ENCODE assay signal across 8 mouse cellular contexts in genomic region chr12:59011275-59011843, GRCm38 (mm10). TPM values are rescaled to one million over a fixed set of nuclear protein-coding genes. Genes with fewer than 3 reads are reported as not detected.
A peak's percentile ranks its signal among the peaks of the same experiment; 100 is the strongest.
DNase-seq lines count a peak whose midpoint lies in the region; ATAC-seq and TF ChIP-seq lines count a peak whose summit lies in the region.

No protein-coding gene starts in this region.

- H3K4me3 ChIP-seq in layer of hippocampus, adult 2 months, result peak overlapping the region; percentile 80
- H3K4me3 ChIP-seq in embryonic facial prominence, embryonic 12.5 days, result peak overlapping the region; percentile 84
- peak overlapping the region; percentile 86 for H3K4me3 ChIP-seq in midbrain, embryonic 16.5 days (ENCODE audit: low read depth, low read length)

- no peak for TF ChIP-seq CTCF in layer of hippocampus, adult 2 months (conservative IDR thresholded peaks at IDR 0.05)

- H3K4me1 ChIP-seq in embryonic facial prominence, embryonic 12.5 days, result peaks cover 20% of the 10 kb centered on the region
- peaks cover 23% of the 10 kb centered on the region for H3K4me1 ChIP-seq in midbrain, embryonic 16.5 days (ENCODE audit: control insufficient read depth, insufficient read depth, low read length)

- H3K27me3 ChIP-seq in embryonic facial prominence, embryonic 12.5 days, result no peaks in the 10 kb centered on the region
- H3K27me3 ChIP-seq in midbrain, embryonic 16.5 days (ENCODE audit: control insufficient read depth, insufficient read depth, low read depth, low read length), result no peaks in the 10 kb centered on the region

- peak overlapping the region; percentile 80 for H3K9ac ChIP-seq in embryonic facial prominence, embryonic 12.5 days
- peak overlapping the region; percentile 91 for H3K9ac ChIP-seq in midbrain, embryonic 16.5 days (ENCODE audit: low read depth, low read length)

- H3K36me3 ChIP-seq in embryonic facial prominence, embryonic 12.5 days, result peaks cover 7% of the 10 kb centered on the region
- peaks cover 5% of the 10 kb centered on the region for H3K36me3 ChIP-seq in midbrain, embryonic 16.5 days (ENCODE audit: control insufficient read depth, insufficient read depth, low read length)

- peak overlapping the region; percentile 95 for H3K27ac ChIP-seq in layer of hippocampus, adult 2 months
- H3K27ac ChIP-seq in embryonic facial prominence, embryonic 12.5 days, result peak overlapping the region; percentile 90
- H3K27ac ChIP-seq in midbrain, embryonic 16.5 days (ENCODE audit: low read length), result peak overlapping the region; percentile 85

- H3K9me3 ChIP-seq in embryonic facial prominence, embryonic 12.5 days, result no peaks in the 10 kb centered on the region
- H3K9me3 ChIP-seq in midbrain, embryonic 16.5 days (replicated peaks; ENCODE audit: control insufficient read depth, low read length, poor library complexity, severe bottlenecking), result no peaks in the 10 kb centered on the region

- 2% methylated on average over 25 of the region's 25 CpGs for WGBS in embryonic facial prominence, embryonic 12.5 days
- WGBS in midbrain, embryonic 16.5 days, result under 1% methylated on average over 24 of the region's 25 CpGs

- H3K4me2 ChIP-seq in embryonic facial prominence, embryonic 12.5 days (replicated peaks), result peak overlapping the region; percentile 82
- H3K4me2 ChIP-seq in midbrain, embryonic 16.5 days (ENCODE audit: low read length), result peak overlapping the region; percentile 91

- intact Hi-C loops in left cerebral cortex, postnatal 10 days (cut with DNase I), result no loop called here

- ATAC-seq in embryonic facial prominence, embryonic 12.5 days (ENCODE audit: insufficient number of reproducible peaks, insufficient read depth, low FRiP score, low TSS enrichment), result no peak; the same call in 1 of the 2 replicates
- ATAC-seq in inflammation-experienced regulatory T-cells, adult 6 months, result peak; percentile 26
- no peak for ATAC-seq in midbrain, embryonic 16.5 days

- no peak for DNase-seq in layer of hippocampus, adult 2 months (ENCODE audit: low spot score in 2 of 2)
- DNase-seq in layer of hippocampus, postnatal 25 days (ENCODE audit: extremely low spot score in 1 of 2, low spot score in 1 of 2), result no peak
- no peak for DNase-seq in spleen, adult 12 weeks (ENCODE audit: low spot score)
- no peak for DNase-seq in left cerebral cortex, adult 18-20 months (ENCODE audit: low spot score in 2 of 2)
- no peak for DNase-seq in left cerebral cortex, postnatal 10 days (ENCODE audit: extremely low spot score in 1 of 2, low spot score in 2 of 2)

RNA-seq across cellular contexts. Expression of gene Sec23a, which starts 0.5 kb away (rescaled TPM):
- 10 to 100 TPM; 96.2 to 97.7 TPM for total RNA-seq in layer of hippocampus, adult 2 months (2021)
- total RNA-seq in layer of hippocampus, postnatal 25 days (2021), result 100 to 1,000 TPM; 101 to 104 TPM
- polyA plus RNA-seq in embryonic facial prominence, embryonic 12.5 days (2016; fragmentation: Nextera tagmentation; extraction: Ambion mirVana), result 90.9 and 97.6 TPM in 2 replicates
- 10 to 100 TPM; 30.8 to 34.0 (median 32.3) TPM for polyA plus RNA-seq in inflammation-experienced regulatory T-cells, adult 6 months (2017; shearing (Covaris generic))
- 119 and 120 TPM in 2 replicates for polyA plus RNA-seq in midbrain, embryonic 16.5 days (2015; fragmentation: Nextera tagmentation; extraction: Ambion mirVana)
- total RNA-seq in left cerebral cortex, adult 18-20 months (2021), result 100 to 1,000 TPM; 102 to 108 TPM
- 100 to 1,000 TPM; 149 to 151 TPM for total RNA-seq in left cerebral cortex, postnatal 10 days (2021)

RNA-seq across cellular contexts. Expression of gene Gemin2, which starts 1.8 kb away (rescaled TPM):
- total RNA-seq in layer of hippocampus, adult 2 months (2021), result 10 to 100 TPM in 1 of 2 experiments, 1 to 10 TPM in 1; 9.2 to 10.9 TPM
- 1 to 10 TPM; 7.5 to 8.0 TPM for total RNA-seq in layer of hippocampus, postnatal 25 days (2021)
- 34.2 and 36.6 TPM in 2 replicates for polyA plus RNA-seq in embryonic facial prominence, embryonic 12.5 days (2016; fragmentation: Nextera tagmentation; extraction: Ambion mirVana)
- polyA plus RNA-seq in inflammation-experienced regulatory T-cells, adult 6 months (2017; shearing (Covaris generic)), result 10 to 100 TPM; 38.4 to 43.3 (median 39.6) TPM
- polyA plus RNA-seq in midbrain, embryonic 16.5 days (2015; fragmentation: Nextera tagmentation; extraction: Ambion mirVana), result 15.0 and 16.6 TPM in 2 replicates
- total RNA-seq in left cerebral cortex, adult 18-20 months (2021), result 1 to 10 TPM; 6.6 to 7.6 TPM
- 1 to 10 TPM; 7.3 to 8.2 TPM for total RNA-seq in left cerebral cortex, postnatal 10 days (2021)

RNA-seq across cellular contexts. Expression of gene Trappc6b, which starts 49.9 kb away (rescaled TPM):
- 100 to 1,000 TPM; 104 to 108 TPM for total RNA-seq in layer of hippocampus, adult 2 months (2021)
- total RNA-seq in layer of hippocampus, postnatal 25 days (2021), result 100 to 1,000 TPM; 110 to 111 TPM
- 78.4 and 82.9 TPM in 2 replicates for polyA plus RNA-seq in embryonic facial prominence, embryonic 12.5 days (2016; fragmentation: Nextera tagmentation; extraction: Ambion mirVana)
- 100 to 1,000 TPM in 2 of 3 experiments, 10 to 100 TPM in 1; 70.3 to 103 (median 103) TPM for polyA plus RNA-seq in inflammation-experienced regulatory T-cells, adult 6 months (2017; shearing (Covaris generic))
- 182 and 184 TPM in 2 replicates for polyA plus RNA-seq in midbrain, embryonic 16.5 days (2015; fragmentation: Nextera tagmentation; extraction: Ambion mirVana)
- total RNA-seq in left cerebral cortex, adult 18-20 months (2021), result 100 to 1,000 TPM; 121 to 135 TPM
- 100 to 1,000 TPM; 122 to 132 TPM for total RNA-seq in left cerebral cortex, postnatal 10 days (2021)

RNA-seq across cellular contexts. Expression of gene Pnn, which starts 55.3 kb away (rescaled TPM):
- 10 to 100 TPM; 58.7 to 78.3 TPM for total RNA-seq in layer of hippocampus, adult 2 months (2021)
- total RNA-seq in layer of hippocampus, postnatal 25 days (2021), result 10 to 100 TPM; 46.0 to 56.9 TPM
- 115 and 128 TPM in 2 replicates for polyA plus RNA-seq in embryonic facial prominence, embryonic 12.5 days (2016; fragmentation: Nextera tagmentation; extraction: Ambion mirVana)
- polyA plus RNA-seq in inflammation-experienced regulatory T-cells, adult 6 months (2017; shearing (Covaris generic)), result 100 to 1,000 TPM in 2 of 3 experiments, 10 to 100 TPM in 1; 95.0 to 156 (median 100) TPM
- polyA plus RNA-seq in midbrain, embryonic 16.5 days (2015; fragmentation: Nextera tagmentation; extraction: Ambion mirVana), result 85.6 and 90.5 TPM in 2 replicates
- total RNA-seq in left cerebral cortex, adult 18-20 months (2021), result 10 to 100 TPM; 54.6 to 64.6 TPM
- total RNA-seq in left cerebral cortex, postnatal 10 days (2021), result 10 to 100 TPM; 43.5 to 52.9 TPM
